Mouse (Mus musculus): ENCODE data around the gene Grm2.

The Grm2 gene

DNA sequence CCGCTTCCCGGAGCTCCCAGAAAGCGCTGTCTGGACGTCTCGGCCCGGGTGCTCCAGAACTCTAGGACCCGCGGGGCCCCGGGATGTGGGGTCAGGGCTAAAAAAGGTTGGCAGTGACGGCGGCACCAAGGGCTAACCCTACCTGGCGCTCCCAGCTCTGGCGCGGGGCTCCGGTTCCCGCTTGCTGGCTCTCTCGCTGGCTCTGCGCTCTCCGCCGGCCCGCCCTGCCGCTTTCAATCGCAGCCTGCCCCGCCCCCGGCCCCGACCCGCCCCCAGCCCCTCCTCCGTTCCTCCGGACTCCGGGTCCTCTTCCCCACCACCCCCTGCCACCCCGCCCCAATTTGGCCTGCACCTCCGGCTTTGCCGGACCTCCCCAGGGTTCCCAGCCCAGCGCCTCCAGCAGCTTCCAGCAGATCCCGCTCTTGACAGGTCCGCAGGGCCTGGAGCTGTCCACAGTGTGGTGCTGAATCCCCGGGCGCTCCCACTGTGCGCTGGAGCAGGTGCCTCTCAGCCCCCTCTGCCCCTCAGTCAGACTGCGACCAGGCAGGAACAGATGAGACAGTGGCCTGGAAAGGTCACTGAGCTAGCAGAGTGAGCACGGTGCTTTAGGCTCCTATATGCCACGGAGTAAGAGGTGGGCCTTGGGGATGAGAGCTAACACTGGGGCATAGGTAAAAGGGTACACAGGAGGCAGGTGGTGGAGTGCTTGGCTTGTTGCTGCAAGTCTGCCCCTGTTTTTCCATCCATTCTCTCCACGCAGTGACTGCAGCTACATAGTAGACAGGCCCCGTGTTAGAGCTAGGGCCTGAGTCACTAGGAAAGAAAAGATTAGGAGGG lies at the start of gene Grm2:
Grm2 (minus strand) TSS at position 199 of the 837 bp plus-strand sequence.
- DNase-seq (ENCODE audit: low read depth, low spot score): peak; percentile 63

DNA sequence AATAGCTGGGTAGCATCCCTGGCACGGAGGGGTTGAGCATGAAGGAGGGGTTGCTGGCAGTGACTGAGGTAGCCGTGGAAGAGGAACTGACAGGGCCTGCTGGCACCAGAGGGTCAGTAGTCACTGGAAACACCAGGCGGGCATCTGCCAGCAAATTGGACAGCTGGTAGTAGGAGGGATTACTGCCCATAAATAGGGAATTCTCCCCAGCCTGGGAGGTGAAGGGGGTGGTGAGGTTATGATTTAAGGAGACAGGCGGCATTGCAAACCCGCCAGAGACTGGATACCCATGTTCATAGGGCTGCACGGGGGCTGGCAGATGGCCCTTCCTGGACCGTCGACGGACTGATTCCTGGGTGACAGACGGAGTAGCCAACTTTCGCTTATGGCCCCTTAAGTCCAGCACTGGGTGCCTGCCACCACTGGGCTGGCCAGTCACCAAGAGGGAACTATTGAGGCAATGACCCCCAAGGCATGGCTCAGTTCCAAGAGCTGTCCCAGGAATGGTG lies 37.1 kb upstream of the Grm2 start:
- DNase-seq (ENCODE audit: low read depth, low spot score): no peak

DNA sequence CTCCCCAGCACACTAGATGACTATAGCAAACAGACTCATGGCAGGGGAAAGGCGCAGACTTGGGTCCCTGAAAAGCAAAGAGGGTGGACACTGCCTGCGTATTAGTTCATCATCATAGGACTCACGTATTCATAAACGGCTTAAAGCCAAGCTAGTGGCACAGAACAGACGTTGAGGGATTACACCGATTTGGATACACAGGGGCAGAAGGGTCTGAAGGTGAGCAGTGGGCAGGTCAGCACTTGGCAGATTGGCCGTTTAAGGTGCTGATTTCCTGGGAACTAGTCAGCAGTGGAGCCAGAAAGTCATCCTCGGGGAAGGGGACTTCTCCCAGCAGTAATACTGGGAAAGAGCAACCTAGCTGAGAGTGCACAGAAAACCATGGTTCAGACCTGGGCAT lies 33.0 kb upstream of the Grm2 start:
- DNase-seq (ENCODE audit: low read depth, low spot score): no peak

DNA sequence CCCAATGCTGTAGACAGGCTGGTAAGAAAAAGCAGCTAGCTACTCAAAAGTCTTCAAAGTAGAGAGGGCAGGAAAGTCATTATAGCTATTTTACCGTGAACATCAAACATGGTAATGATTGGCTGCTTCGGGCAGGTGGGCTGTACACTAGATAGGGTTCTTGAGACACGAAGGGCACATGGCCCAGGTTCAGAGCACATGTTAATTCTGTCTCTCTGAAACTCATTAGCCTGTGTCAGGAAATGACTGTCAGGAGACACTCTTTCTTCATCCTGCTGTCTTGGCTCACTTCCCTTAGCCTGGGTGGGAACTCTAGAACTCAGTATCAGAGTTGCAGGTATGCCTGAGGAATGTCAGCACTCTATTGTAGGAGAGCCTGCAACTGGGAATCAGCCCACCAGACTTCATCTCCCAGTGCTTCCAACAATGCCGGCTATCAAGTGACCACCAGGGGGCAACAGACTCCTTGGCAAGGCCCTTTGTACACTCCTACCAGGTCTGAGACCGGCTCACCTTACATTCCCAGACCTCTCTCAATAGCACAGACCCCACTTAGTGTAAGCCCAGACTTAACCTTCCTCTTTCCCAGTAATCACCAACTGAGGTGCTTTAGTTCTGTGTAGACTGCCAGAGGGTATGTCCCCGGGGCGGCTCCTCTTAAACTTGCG lies 31.2 kb upstream of the Grm2 start:
- peak; percentile 86 for DNase-seq (ENCODE audit: low read depth, low spot score)

DNA sequence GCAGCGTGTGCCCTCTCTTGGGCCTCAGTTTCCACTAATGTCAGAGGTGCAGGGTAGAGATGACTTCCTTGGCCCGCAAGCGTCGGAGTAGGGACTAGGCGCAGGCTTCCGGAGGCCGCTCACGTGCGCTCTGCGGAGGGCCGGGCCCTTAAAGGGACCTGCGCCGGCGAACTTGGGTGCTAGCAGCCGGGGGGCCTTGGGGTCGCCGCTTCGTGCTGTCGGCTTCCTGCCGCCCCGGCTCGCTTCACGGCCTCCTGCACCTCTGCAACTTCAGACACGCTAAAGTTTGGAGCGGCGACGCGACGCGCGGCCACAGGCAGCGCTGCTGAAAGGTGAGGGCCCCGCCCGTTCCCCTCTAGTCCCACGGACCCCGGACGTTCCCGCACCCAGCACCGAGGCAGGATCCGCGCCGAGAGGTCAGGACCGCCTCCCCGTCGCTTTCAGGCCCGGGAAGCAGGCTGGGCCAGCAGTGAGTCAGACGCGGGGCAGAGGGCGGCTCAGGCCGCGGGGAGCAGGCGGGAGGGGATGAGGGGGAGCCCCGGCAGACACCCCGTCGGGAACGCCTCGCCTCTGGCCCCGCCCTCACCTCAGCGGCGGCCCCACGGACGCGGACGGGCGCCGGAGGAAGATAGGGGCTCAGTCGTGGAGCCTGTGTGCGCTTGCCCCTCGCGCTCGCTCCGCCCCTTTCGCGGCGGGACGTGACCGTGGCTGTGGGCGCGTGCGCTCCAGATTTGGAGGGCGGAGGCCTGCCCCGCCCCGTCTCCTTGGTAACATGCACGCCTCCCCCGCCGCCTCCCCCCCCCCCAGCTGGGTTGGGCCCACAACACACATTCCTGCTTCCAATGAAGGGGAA lies 29.6 kb upstream of the Grm2 start, which contains the start of gene Tex264:
Tex264 (minus strand) TSS at position 679 of the 853 bp plus-strand sequence.
- DNase-seq (ENCODE audit: low read depth, low spot score): peak; percentile 54

DNA sequence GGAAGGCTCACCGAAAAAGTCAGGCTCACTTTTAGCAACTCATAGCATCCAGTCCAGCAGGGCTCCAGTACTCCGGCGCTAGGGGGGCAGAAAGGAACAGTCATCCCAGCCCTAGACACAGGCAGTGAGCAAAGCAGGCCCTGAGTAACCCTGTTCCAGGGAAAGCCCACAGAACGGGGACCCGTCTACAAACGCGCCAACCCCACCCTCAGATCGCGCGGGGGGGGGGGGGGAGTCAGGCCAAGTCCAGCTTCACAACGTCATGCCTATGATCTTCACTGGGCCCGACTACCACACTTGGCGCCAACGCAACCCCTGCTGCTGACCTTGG lies 29.0 kb upstream of the Grm2 start:
- DNase-seq (ENCODE audit: low read depth, low spot score): no peak

DNA sequence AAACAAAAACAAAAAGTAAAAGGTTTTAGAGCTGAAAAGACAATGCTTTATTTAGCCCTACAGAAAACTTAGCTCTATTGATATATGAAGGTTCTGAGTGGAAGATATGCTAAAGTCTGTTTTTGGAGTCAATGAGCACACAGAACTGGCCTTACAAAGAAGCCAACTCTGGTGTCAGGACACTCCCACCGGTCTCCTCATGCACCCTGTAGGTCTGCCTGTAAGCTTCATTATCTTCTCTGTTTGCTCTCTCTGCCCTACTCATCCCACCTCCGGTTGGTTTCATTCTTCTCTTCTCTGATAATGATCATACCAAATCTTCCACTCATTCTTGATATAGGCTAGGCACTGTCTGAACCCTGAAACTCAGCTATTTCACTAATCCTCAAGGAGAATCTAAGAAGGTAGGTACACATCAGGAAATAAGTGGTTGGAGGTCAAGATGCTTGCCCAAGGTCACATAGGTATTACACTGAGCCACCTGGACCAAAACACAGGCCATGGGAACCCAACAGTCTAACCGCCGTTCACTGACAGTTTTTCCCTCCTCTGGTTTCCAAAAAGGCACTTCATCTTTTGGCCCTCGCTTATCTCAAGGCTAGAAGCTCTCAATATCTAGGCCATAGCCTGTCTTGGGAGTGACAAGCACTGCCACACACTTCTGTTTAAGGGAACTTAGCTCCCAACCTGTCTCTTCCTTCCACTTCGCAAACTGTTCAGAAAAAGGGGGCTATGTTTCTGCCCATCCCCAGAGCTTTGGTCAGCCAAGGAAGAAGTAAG lies 28.4 kb upstream of the Grm2 start:
- no peak for DNase-seq (ENCODE audit: low read depth, low spot score)

DNA sequence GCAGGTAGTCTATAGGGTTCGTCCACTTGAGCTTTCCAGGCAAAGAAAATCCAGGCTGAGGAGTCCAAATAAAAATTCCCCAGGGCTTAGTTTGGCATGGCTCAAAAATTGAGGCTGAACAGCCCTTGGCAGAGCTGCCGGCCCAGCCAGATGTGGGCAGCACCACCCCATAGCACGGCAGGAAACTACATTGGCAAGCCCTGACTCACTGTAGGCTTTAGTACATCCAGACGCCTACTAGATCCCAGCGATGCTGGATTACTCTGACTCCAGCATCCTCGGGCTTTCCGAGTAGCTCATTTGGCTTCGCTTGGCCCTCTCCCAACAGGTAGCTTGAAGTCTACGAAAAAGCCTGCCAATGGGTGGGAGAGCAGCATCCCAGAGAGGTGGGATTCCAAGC lies 25.1 kb upstream of the Grm2 start:
- DNase-seq (ENCODE audit: low read depth, low spot score): no peak

DNA sequence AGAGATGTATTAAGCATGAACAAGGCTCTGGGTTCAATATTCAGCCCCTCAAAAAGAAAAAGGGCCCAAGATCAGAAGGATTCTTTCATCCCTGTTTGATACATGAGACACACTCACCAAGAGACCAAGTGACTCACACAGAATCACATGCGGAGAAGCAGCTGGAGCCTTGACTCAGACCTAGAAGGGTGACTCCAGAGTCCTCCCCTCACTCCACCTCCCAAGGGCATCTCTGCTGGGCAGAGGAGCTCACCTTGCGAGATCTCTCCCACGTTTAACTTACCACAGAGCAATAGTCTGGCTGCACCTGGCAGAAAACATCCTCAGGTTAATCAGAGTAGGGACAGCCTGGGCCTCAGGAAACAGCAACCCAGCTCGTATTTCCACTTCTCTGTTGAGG lies 22.4 kb upstream of the Grm2 start:
- no peak for DNase-seq (ENCODE audit: low read depth, low spot score)

DNA sequence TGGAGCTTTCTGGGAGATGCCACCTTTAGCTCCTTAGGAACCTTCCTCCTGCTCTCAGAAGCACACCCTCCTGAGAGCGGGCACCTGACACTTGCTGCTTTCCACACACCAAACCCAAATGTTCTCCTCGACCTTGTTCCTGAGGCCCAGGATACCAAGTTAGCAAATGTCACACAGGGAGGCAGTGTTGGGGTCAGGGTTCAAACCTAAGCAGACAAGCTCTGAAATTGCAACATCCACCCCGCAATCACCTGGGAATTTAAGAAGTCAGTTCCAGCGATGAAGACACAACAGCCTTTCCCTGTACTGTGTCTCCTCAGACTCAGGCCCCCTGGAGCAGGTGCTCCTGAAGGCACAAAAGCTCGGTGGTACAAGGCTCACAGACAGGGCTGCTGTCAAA lies 21.8 kb upstream of the Grm2 start:
- DNase-seq (ENCODE audit: low read depth, low spot score): no peak

DNA sequence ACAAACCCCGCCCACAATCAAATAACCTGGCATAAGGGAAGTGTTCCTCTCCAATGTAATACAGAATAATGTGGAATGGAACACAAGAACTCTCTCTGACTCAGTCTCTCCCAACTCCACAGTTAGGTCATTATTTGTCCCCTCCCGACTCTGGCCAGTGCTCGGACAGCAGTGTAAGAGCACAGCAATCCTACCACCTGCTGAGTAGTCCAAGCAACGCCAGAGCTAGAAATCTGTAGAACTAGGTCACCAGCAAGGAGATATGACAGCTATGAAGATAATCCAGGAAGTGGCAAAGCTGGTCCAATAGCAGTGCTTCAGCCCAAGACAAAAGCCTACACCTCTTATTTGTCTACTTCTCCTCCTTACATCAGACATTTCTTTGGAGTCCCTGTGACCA lies 20.7 kb upstream of the Grm2 start:
- DNase-seq (ENCODE audit: low read depth, low spot score): no peak

DNA sequence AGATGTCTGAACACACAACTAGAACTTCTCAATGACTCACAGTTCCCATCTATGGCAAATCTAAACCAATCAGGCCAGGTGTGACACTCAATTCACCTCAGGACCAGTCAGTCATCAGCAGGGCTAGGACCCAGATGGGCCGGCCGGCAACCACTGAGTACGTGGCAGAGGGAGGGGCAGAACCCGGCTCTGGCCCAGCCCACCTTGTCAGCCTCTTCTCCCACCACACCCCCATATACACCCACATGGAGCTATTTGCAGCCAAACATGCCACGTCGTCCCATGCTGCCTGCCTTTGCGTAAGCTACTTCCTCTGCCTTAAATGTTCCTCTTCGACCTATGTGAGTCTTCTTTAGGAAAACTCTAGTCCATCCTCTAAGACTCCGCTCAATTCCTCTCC lies 20.1 kb upstream of the Grm2 start:
- DNase-seq (ENCODE audit: low read depth, low spot score): no peak

DNA sequence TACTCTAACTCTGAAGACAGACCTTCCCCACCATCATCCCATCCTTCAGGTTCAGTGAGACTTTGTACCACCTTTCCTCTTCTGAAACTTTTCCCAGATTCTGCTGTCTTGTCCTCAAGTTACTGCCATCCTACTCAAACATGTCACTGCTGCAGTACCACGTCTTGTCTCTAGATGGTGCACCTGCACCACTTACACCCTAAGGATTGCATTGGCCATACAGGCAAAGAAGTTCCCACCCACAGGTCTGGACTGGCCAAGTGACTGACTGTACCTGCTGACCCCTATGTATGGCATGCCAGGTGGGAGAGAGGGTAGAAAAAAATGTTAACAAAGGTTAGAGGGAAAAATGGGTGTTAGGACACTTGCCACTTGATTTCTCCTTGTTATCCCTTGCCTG lies 19.6 kb upstream of the Grm2 start:
- DNase-seq (ENCODE audit: low read depth, low spot score): peak; percentile 49

DNA sequence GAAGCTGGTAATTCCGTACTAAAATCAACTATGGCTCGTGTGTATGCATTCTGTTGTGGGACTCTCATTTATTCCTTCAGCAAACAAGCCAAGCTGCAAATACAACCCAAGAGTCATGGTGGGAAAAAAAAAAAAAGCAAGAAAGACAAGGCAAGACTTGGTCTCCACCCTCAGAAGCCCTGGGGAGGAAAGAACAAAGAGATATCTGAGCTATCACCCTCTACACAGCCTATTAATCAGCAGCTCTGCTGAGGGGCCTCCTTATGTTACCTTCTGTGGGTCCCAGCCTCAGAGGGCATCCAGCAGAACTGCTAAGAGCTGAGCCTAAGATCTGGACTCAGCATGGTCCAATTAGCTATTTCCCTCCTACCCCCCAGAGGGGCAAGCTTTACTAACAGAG lies 18.0 kb upstream of the Grm2 start:
- no peak for DNase-seq (ENCODE audit: low read depth, low spot score)

DNA sequence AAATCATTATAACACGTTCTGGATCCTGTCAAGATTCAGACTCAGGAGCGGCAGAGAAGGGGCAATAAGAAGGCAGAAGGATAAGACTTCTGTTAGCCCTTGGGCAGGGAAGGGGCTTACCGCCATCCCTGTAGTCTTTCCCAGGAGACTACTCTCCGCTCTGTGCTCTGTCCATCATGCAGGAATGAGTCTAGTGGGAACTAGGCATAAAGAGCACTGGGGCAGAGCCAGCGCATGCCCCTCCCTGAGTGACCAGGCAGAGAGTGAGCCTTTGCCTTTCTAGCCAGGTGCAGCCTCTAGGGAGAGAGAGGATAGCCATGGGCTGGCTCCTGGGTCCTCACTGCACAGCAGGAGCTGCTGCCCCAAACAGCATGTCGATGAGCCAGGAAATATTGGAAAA lies 9.0 kb upstream of the Grm2 start:
- no peak for DNase-seq (ENCODE audit: low read depth, low spot score)

DNA sequence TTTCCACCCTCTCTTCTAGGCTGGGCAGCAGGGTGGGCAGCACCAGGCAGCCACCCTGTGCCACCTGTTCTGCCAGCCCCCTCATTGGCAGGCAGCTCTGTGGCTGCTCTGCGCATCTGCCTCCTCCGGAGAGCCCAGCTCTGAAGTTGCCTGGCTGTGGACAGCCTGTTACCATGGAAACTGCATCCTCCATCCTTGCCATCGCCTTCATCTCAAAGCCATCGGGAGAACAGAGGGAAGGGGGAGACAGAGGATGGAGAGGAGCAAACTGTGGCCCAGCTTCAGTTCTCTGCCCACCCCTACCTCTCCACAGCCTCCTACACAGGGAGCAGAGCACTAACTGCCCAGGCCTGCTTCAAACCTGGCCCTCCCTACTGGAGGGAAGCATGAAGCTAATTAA lies 8.6 kb upstream of the Grm2 start:
- no peak for DNase-seq (ENCODE audit: low read depth, low spot score)

DNA sequence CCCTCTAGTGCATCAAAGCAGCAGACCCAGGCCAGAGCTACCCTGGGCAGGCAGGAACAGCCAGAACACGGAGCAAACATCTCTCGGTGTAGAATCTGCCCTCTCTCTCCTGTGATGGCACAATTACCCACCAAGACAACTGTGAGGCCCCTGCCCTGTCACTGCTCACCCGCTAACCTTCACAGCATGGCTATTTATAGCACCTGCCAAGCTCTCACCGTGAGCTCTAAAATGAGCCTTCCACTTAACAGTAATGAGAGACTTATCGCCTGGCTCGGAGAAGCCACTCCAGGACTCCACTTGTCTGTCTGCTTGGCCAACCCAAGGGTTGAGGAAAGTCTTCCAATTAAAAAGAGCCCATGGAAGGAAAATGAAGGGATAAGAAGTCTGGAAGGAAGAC lies 7.3 kb upstream of the Grm2 start:
- DNase-seq (ENCODE audit: low read depth, low spot score): no peak

DNA sequence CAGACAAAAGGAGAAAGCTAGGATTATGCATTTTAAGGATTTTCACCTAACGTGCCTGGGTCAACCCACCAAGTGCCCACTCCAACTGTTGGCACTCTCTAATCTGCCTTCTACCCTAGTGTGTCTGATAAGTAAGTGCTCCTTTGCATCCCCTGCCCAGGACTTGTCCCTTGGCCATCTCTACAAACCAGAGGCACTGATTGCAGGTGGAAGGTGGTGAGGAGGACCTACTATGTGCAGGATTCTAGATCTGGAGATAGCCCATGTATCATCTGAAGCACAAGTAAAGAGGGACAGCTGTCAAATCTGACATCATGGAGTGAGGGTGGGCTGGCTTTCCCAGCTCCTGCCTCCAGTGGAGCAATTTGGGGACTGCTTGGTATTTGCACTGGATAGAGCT lies 4.1 kb upstream of the Grm2 start:
- no peak for DNase-seq (ENCODE audit: low read depth, low spot score)

DNA sequence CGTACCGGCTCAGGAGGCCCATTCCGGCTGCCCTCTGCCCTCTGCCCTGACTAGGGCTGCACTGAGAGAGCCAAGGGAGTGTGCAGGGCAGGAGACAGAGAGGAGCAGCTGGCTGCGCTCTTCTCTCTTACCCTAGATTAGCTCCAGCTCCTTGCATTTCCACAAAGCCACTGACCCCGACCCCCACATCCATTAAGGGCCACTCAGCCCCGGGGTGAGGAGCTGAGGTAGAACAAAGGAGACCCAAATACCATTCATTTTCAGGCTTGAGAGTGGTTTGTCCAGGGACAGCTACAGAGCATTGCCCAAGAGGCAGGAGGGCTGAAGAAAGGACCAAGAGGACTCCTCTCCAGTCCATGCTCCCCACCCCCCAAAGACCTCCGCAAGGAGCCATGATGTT lies 3.6 kb upstream of the Grm2 start:
- no peak for DNase-seq (ENCODE audit: low read depth, low spot score)

DNA sequence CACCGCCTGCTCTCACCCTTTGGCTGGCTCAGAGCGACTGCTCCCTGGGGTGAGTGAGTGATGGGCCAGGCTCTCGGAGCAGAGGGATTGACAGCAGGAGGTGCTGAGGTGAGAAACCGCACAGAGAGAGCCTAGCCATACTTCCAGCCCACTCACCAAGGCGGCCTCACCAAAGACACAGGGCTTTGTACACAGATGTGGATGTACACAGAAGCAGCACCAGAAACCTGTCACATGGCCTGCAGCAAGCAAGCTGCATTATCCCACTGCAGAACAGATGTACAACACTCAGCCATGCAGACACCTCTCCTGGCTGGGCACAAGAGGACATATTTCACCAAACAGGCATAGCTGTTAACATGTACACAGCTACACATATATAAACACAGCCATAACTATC lies 1.7 kb upstream of the Grm2 start:
- DNase-seq (ENCODE audit: low read depth, low spot score): no peak

DNA sequence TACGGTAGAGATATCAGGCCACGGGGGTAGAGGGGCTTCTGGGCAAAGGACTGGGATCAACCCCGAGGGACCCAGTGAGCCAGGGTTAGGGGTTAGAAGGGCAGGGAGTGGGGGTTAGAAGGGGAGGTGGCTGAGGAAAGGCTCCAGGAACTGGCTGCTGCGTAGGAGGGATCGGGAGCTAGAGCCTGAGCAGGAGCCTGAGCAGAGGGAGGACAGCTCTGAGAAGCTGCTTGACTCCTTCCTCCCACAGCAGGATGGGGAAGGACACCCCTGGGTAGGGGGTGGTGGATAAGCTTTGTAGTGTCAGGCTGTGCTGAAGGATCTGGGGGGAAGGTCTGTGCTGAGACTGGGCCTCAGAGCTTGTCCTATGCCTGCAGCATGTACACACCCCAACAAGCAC lies 938 bp upstream of the Grm2 start:
- no peak for DNase-seq (ENCODE audit: low read depth, low spot score)

DNA sequence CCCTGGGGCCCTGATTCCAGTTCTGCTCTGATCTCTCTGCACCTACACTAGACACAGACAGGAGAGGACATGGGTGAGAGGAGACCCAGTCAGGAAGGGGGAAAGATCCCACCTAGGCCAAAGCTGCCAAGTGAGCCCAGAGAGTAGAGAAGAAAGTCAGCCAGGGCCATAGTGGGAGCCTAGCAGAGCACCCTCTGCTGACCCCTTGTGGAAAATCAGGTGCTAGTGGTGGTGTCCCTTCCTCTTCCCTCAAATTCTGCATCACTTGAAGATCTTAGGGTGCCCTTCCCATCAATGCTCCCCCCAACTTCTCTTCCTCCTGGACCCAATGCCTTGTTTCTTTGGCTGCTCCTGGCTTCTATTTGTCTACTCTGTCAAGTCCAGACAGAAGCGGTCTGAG lies 3.2 kb downstream of the Grm2 start:
- DNase-seq (ENCODE audit: low read depth, low spot score): no peak
